ENCODE assay signal across 29 mouse cellular contexts in genomic region chr2:7193413-7193812, GRCm38 (mm10).
DNase-seq lines count a peak whose midpoint lies in the region; ATAC-seq and TF ChIP-seq lines count a peak whose summit lies in the region.
"Had no signal": no experiment of that assay in that cellular context is flagged by ENCODE, and none has a peak within 500 bp of the region (broad histone marks: within the 10 kb centered on the region; RNA-seq: fewer than 3 reads in every experiment).

No protein-coding gene starts in this region.

- no peak overlapping the region for H3K4me3 ChIP-seq in cortical plate, adult 2 months (ENCODE audit: insufficient read depth, low read length)
- no peak overlapping the region for H3K4me3 ChIP-seq in intestine, postnatal 0 days (ENCODE audit: low read depth, low read length)
- H3K4me3 ChIP-seq: forebrain, embryonic 10.5 days; forebrain, embryonic 13.5 days; heart, embryonic 12.5 days; heart, embryonic 15.5 days; hindbrain, embryonic 10.5 days; hindbrain, embryonic 13.5 days had no signal

- no peak for ATAC-seq in intestine, postnatal 0 days
- ATAC-seq: forebrain, embryonic 13.5 days; forebrain, embryonic 16.5 days; hindbrain, embryonic 16.5 days; Patski had no signal

- H3K9me3 ChIP-seq in intestine, postnatal 0 days (ENCODE audit: control insufficient read depth): no peaks in the 10 kb centered on the region
- H3K9me3 ChIP-seq: forebrain, embryonic 10.5 days; forebrain, embryonic 13.5 days; G1E; heart, embryonic 12.5 days; heart, embryonic 15.5 days; hindbrain, embryonic 10.5 days; hindbrain, embryonic 13.5 days had no signal

- no peak for TF ChIP-seq CTCF in cortical plate, adult 2 months (IDR thresholded peaks at IDR 0.05; ENCODE audit: extremely low read depth, insufficient read depth, low read length)
- no peak for TF ChIP-seq CTCF in intestine, postnatal 0 days (IDR thresholded peaks at IDR 0.05; ENCODE audit: low read depth)

- no peak for TF ChIP-seq POLR2A in cortical plate, adult 2 months (IDR thresholded peaks at IDR 0.05; ENCODE audit: extremely low read depth, insufficient read depth, low read length)

- no peak overlapping the region for H3K4me2 ChIP-seq in intestine, postnatal 0 days (replicated peaks; ENCODE audit: low read depth)
- H3K4me2 ChIP-seq: forebrain, embryonic 13.5 days; heart, embryonic 12.5 days; heart, embryonic 15.5 days; hindbrain, embryonic 13.5 days had no signal

- H3K4me1 ChIP-seq in cortical plate, adult 2 months (ENCODE audit: control insufficient read depth, insufficient read depth, low read length): peaks cover 2% of the 10 kb centered on the region; the same call in 1 of the 2 replicates
- H3K4me1 ChIP-seq in intestine, postnatal 0 days (replicated peaks; ENCODE audit: control insufficient read depth, insufficient read depth, low read length): no peaks in the 10 kb centered on the region
- H3K4me1 ChIP-seq: forebrain, embryonic 10.5 days; forebrain, embryonic 13.5 days; heart, embryonic 12.5 days; heart, embryonic 15.5 days; hindbrain, embryonic 10.5 days; hindbrain, embryonic 13.5 days had no signal

- H3K27ac ChIP-seq in cortical plate, adult 2 months (ENCODE audit: insufficient read depth, low read length): peak overlapping the region; percentile 65
- no peak overlapping the region for H3K27ac ChIP-seq in intestine, postnatal 0 days (ENCODE audit: low read depth, low read length)
- H3K27ac ChIP-seq: forebrain, embryonic 10.5 days; forebrain, embryonic 13.5 days; heart, embryonic 15.5 days; hindbrain, embryonic 10.5 days; hindbrain, embryonic 13.5 days had no signal

- H3K27me3 ChIP-seq in intestine, postnatal 0 days (replicated peaks; ENCODE audit: control insufficient read depth, insufficient read depth, low read length): no peaks in the 10 kb centered on the region
- H3K27me3 ChIP-seq: CH12.LX; forebrain, embryonic 13.5 days; heart, embryonic 12.5 days; heart, embryonic 15.5 days; hindbrain, embryonic 13.5 days; Patski had no signal

- WGBS in intestine, postnatal 0 days: 83% methylated on average over 2 of the region's 2 CpGs

- H3K36me3 ChIP-seq in intestine, postnatal 0 days (ENCODE audit: control insufficient read depth, insufficient read depth): no peaks in the 10 kb centered on the region
- H3K36me3 ChIP-seq: forebrain, embryonic 10.5 days; G1E; heart, embryonic 12.5 days; heart, embryonic 15.5 days; hindbrain, embryonic 10.5 days; hindbrain, embryonic 13.5 days had no signal

- DNase-seq in layer of hippocampus, adult 11-12 months (ENCODE audit: low spot score): peak; percentile 31
- no peak for DNase-seq in layer of hippocampus, adult 8-10 months (ENCODE audit: low spot score in 2 of 2)
- peak; percentile 46 for DNase-seq in layer of hippocampus, adult 9-11 months
- no peak for DNase-seq in layer of hippocampus, adult 9-10 months (ENCODE audit: low spot score)
- peak; percentile 52 for DNase-seq in brain, adult 2 months (ENCODE audit: low read depth, low spot score)
- DNase-seq: adrenal gland, postnatal 10 days; adrenal gland, postnatal 36 days; B cell, adult 2 months; cerebellum, adult 11-12 months; cerebellum, adult 8-10 months; cerebellum, postnatal 10 days; cerebellum, postnatal 36 days; gastrocnemius, postnatal 25 days; heart, adult 18-20 months; heart, postnatal 10 days; heart, postnatal 36 days had no signal

- no peak overlapping the region for H3K9ac ChIP-seq in intestine, postnatal 0 days (ENCODE audit: low read depth, low read length)
- H3K9ac ChIP-seq: forebrain, embryonic 13.5 days; heart, embryonic 12.5 days; heart, embryonic 15.5 days; hindbrain, embryonic 13.5 days had no signal

Comparison
In these comparisons a context has a peak if more than half of its experiments do, and no peak if none do; other contexts are left out.
1. DNase-seq: peak in layer of hippocampus, adult 11-12 months (single experiment), layer of hippocampus, adult 9-11 months (single experiment) and brain, adult 2 months (single experiment); none in layer of hippocampus, adult 8-10 months (0 of 2) and layer of hippocampus, adult 9-10 months (single experiment).